Mouse (Mus musculus): ENCODE measurements around the gene Lamb3. TPM values are rescaled to one million over a fixed set of nuclear protein-coding genes. Genes with fewer than 3 reads are reported as not detected.
A peak's percentile ranks its signal among the peaks of the same experiment; 100 is the strongest.

Gene Lamb3
- polyA plus RNA-seq, 1 experiment from 2014 or later: 54.5 TPM

DNA sequence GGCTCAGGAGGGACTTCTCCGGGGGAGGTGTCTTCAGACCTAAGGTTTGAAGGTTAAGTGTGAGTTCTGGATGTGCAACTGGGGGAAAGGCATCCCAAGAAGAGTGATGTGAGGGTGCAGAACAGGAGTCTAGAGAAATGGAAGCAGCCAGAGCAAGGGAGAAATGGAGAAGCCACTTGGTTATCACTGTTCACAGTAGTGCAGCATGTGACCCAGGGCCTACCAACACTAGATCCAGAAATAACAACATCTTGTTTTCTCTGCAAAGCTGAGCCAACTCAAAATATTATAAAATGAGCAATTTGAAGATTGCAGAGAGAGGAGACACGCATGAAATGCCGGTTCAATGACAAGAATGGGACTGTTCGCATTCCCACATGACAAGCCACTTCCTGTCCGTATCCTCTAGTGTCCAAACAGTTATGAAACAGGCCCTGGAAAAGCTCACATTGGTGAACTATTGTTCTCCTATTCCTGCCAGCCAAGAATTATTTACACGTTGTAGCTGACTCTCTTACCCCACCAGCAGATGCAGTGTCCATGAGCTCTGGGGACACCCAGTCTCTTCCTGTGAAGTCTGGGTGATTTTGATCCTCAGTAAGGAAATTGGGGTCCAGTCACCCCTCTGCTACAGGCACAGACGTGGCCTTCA, 54.5 kb downstream of the Lamb3 start:
- Histone ChIP-seq H3K4me2 (ENCODE audit: low read depth, low read length) (no peak overlapping the region), H3K4me3 (ENCODE audit: low read length) (no peak overlapping the region), H3K27ac (ENCODE audit: low read length) (peak overlapping the region; percentile 93), H3K9me3 (ENCODE audit: control insufficient read depth, low read length) (no peaks in the 10 kb centered on the region), H3K9ac (ENCODE audit: low read length) (no peak overlapping the region), H3K27me3 (ENCODE audit: control insufficient read depth, insufficient read depth, low read depth, low read length) (no peaks in the 10 kb centered on the region), H3K4me1 (replicated peaks; ENCODE audit: control insufficient read depth, insufficient read depth, low read length) (peaks cover 18% of the 10 kb centered on the region), H3K36me3 (ENCODE audit: control insufficient read depth, insufficient read depth, low read length) (no peaks in the 10 kb centered on the region)
- peak; percentile 94 for ATAC-seq (ENCODE audit: low read depth)
- 35% methylated on average over 7 of the region's 7 CpGs for WGBS

DNA sequence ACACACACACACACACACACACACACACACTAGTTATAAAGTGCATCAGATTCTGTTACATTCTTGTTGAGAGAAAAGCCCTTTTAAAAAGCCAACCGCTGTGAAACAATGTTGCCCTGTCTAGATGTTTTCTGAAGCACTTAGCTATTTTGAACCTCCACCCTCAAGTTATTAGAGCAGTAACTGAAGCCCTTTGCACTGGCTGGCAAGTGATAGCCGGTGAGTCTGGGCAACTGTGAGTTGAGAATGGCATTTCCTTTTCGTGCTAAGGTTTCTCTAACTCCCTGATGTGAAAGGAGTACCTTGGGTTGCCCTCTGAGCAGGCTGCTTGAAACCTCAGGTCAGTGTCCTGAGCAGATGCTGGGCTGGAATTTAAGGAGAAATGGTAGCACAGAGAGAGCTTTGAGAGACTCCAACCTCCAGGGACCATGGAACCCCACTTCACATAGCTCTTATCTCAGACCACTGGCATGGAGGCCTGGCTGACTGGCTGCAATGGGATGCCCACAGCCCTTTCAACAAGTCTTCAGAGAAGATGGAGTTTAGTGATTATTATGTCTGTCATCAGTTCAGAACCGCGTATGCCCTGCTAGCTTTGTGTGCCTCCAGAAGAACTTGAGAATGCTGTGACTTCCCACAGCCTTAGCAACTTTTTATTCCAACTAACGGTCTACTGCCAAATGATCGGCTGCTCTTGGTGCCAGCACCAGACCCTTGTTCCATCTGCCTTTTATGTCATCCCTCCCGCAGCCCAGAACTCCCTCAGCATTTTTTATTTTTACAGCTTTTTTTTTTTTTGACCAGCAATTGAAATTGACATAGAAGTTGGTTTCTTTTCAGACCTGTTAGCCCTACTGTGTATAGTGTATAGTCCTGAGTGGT, 55.8 kb downstream of the Lamb3 start:
- Histone ChIP-seq H3K4me1 (replicated peaks; ENCODE audit: control insufficient read depth, insufficient read depth, low read length) (peaks cover 18% of the 10 kb centered on the region), H3K4me2 (ENCODE audit: low read depth, low read length) (peak overlapping the region; percentile 10; the same call in 1 of the 2 replicates), H3K4me3 (ENCODE audit: low read length) (peak overlapping the region; percentile 1; the same call in 1 of the 2 replicates), H3K27ac (ENCODE audit: low read length) (peak overlapping the region; percentile 93), H3K9ac (ENCODE audit: low read length) (no peak overlapping the region), H3K36me3 (ENCODE audit: control insufficient read depth, insufficient read depth, low read length) (no peaks in the 10 kb centered on the region), H3K9me3 (ENCODE audit: control insufficient read depth, low read length) (no peaks in the 10 kb centered on the region), H3K27me3 (ENCODE audit: control insufficient read depth, insufficient read depth, low read depth, low read length) (no peaks in the 10 kb centered on the region)
- 69% methylated on average over 8 of the region's 8 CpGs for WGBS
- no peak for ATAC-seq (ENCODE audit: low read depth)

DNA sequence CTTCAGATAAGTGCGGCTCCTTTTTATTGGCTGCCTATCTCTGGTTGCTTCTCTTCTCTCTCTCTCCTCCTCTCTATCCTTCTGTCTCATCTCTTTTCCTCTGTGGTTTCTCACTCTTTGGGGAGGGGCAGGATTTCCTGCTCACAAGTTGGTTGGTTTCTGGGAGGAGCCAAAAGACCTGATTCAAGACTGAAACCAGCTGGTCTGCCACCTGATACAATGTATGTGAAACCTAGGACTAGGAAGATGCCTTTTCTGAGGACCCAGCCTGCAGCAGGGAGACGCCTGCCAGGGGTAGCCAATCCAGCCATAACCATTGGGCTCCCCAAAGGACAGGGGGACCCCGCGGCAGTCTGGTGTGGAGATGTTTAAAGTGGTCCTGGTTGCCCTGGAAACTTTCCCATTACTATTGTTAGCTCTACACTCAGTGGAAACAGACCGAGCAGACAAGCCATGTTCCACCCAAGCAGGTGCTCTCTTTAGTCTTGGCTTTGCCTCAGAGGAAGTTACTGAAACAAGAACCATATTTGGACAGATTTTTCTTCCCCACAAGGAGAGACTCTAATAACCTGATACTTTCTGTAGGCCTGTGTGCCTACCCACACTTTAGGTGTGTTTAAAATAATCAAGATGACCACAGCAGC, 56.6 kb downstream of the Lamb3 start, which contains the start of gene Hsd11b1:
Gene Hsd11b1, minus strand, starts transcription at position 121 of the 644 bp plus-strand sequence.
- peaks cover 18% of the 10 kb centered on the region for H3K4me1 ChIP-seq (replicated peaks; ENCODE audit: control insufficient read depth, insufficient read depth, low read length)
- peak within 1 kb of the TSS; percentile 93 for H3K27ac ChIP-seq (ENCODE audit: low read length)
- ATAC-seq (ENCODE audit: low read depth): no peak
- no peaks in the 10 kb centered on the region for H3K36me3 ChIP-seq (ENCODE audit: control insufficient read depth, insufficient read depth, low read length)
- H3K27me3 ChIP-seq (ENCODE audit: control insufficient read depth, insufficient read depth, low read depth, low read length): no peaks in the 10 kb centered on the region
- peak within 1 kb of the TSS; percentile 10; the same call in 1 of the 2 replicates for H3K4me2 ChIP-seq (ENCODE audit: low read depth, low read length)
- WGBS: 49% methylated on average over 5 of the region's 5 CpGs
- no peaks in the 10 kb centered on the region for H3K9me3 ChIP-seq (ENCODE audit: control insufficient read depth, low read length)
- peak within 1 kb of the TSS; percentile 1; the same call in 1 of the 2 replicates for H3K4me3 ChIP-seq (ENCODE audit: low read length)
- H3K9ac ChIP-seq (ENCODE audit: low read length): no peak within 1 kb of the TSS

DNA sequence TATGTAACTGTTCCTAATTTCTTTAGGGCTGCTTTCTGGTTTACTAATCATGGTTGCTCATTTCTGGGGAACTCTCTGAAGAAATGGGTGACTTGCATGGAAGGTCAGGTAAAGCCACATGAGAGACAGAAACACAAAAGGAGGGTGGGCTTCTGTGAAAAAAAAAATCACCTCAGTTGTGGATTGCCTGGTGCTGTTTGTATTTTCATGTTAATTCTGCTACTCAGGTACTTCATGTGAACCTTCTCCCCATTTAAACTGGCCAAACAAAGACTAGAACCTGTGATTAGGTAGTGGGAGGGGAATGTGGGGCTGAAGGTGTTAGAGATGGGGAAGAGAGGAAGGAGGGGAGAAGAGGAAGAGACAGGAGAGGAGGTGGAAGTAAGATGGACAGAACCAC, 58.2 kb downstream of the Lamb3 start:
- Histone ChIP-seq H3K27me3 (ENCODE audit: control insufficient read depth, insufficient read depth, low read depth, low read length) (no peaks in the 10 kb centered on the region), H3K4me3 (ENCODE audit: low read length) (no peak overlapping the region), H3K9ac (ENCODE audit: low read length) (no peak overlapping the region), H3K4me2 (ENCODE audit: low read depth, low read length) (no peak overlapping the region), H3K36me3 (ENCODE audit: control insufficient read depth, insufficient read depth, low read length) (no peaks in the 10 kb centered on the region), H3K27ac (ENCODE audit: low read length) (no peak overlapping the region), H3K9me3 (ENCODE audit: control insufficient read depth, low read length) (no peaks in the 10 kb centered on the region), H3K4me1 (replicated peaks; ENCODE audit: control insufficient read depth, insufficient read depth, low read length) (peaks cover 18% of the 10 kb centered on the region)
- ATAC-seq (ENCODE audit: low read depth): no peak

DNA sequence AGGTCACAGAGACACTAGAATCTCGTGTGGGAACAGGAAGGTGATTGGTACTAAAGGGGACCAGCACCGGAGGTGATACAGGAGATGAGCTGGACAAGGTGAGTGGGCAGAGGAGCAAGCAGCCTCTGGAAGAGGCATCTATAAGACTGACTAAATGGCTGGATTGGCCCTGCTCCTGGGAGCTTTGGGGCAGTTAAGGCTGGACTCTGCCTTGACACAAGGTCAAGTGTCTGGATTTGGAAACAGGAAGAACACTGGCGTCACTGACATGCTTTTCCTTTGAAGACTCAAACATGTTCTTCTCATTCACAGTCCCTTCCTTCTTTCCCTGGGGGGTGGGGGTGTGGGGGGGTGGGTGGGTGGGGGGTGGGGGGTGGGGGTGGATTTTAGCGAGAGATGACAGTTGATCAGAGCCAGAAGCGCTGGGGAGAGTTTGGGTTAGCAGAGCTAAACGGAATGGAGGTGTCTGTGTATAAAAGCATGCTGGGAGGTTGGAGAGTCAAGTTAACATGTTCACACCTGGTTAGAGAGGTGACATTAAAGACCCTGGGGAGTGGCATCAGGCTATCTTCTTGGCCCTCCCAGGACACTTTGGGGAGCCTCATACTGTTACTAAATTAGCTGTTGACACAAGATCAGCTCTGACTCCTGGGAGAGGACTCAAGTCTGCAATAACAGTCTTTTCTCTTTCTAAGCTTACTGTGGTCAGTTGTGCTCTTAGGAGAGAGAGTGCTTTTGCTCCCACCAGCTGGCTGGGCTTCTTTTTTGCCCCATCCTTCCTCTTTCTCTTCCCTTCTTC, 63.7 kb downstream of the Lamb3 start:
- H3K4me1 ChIP-seq (replicated peaks; ENCODE audit: control insufficient read depth, insufficient read depth, low read length): peaks cover 3% of the 10 kb centered on the region; the same call in 1 of the 2 replicates
- peak overlapping the region; percentile 66 for H3K4me2 ChIP-seq (ENCODE audit: low read depth, low read length)
- peak overlapping the region; percentile 62 for H3K4me3 ChIP-seq (ENCODE audit: low read length)
- H3K36me3 ChIP-seq (ENCODE audit: control insufficient read depth, insufficient read depth, low read length): no peaks in the 10 kb centered on the region
- no peaks in the 10 kb centered on the region for H3K27me3 ChIP-seq (ENCODE audit: control insufficient read depth, insufficient read depth, low read depth, low read length)
- no peaks in the 10 kb centered on the region for H3K9me3 ChIP-seq (ENCODE audit: control insufficient read depth, low read length)
- peak overlapping the region; percentile 89 for H3K9ac ChIP-seq (ENCODE audit: low read length)
- H3K27ac ChIP-seq (ENCODE audit: low read length): peak overlapping the region; percentile 97
- no peak for ATAC-seq (ENCODE audit: low read depth)
- 32% methylated on average over 6 of the region's 6 CpGs for WGBS

DNA sequence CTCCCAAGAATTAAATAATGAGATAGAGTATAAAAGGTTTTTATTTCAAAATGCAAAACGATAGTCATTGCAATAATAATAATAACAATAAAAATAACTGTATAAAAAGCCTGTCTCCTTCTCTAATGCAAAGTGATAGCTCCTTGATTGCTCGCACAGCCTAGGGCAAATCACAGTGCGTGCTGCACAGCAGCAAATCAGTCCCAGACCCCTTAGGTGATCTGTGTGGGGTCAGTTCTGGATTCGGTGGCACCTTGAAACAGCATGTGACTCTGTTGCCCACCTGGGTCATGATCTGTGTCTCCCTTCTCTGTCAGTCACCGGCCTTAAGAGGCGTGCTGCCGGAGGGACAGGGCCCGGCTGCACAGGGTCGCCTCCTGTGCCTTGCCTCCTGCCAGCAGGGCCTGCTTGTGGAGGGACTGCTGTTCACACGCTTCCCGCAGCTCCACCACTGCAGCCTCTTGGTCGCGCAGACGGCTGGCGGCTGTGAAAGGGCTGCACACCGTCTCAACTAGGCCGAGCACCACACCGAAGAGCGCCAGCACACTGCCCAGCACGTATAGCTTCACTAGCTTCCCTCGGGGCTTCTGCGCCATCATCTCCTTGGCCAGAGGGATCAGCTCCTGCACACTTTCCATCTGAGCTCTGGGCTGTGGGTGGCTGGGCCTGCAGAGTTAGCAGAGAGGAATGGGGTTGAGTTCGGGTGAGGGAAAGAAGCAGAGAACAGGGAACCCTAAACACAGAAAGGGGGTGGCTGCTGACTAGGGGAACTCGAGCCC, 64.8 kb downstream of the Lamb3 start:
- Histone ChIP-seq H3K4me1 (replicated peaks; ENCODE audit: control insufficient read depth, insufficient read depth, low read length) (peaks cover 3% of the 10 kb centered on the region; the same call in 1 of the 2 replicates), H3K4me2 (ENCODE audit: low read depth, low read length) (peak overlapping the region; percentile 66), H3K9ac (ENCODE audit: low read length) (peak overlapping the region; percentile 89), H3K27me3 (ENCODE audit: control insufficient read depth, insufficient read depth, low read depth, low read length) (no peaks in the 10 kb centered on the region), H3K4me3 (ENCODE audit: low read length) (peak overlapping the region; percentile 62), H3K36me3 (ENCODE audit: control insufficient read depth, insufficient read depth, low read length) (no peaks in the 10 kb centered on the region), H3K27ac (ENCODE audit: low read length) (peak overlapping the region; percentile 97), H3K9me3 (ENCODE audit: control insufficient read depth, low read length) (no peaks in the 10 kb centered on the region)
- ATAC-seq (ENCODE audit: low read depth): peak; percentile 52
- WGBS: 16% methylated on average over 24 of the region's 24 CpGs

DNA sequence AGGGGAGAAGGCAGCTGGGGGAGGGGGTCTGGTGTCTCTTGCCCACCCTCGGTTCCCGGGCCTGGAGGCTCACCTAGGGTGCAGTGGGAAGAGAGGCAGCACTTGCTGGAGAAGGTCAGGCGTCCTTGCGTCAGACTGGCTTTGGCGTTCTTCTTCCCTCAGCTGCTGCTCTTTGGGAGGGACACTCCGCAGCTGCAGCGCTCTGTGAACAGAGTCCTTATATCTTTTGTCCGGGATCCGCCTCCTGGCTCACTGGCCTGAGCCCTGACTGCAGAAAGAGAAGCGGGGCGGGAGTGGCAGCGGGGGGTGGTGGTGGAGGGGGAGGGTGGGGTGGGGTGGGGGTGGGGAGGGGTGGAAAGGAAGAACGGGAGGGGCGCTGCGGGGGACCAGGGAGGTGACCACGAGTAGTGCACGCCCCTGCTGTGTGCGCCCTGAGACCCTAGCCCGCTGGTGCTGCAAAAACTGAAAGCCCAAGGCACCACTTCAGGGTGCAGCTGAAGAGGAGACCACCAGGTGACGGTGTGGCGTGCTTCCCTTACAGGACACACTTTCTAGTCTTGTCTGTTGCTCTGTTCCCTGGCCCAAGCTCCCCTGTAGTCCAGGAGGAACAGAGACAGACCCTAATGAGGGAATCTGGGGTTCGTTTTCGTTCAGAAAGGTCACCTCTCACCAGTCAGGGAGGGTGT, 65.6 kb downstream of the Lamb3 start, which contains the start of gene G0s2:
Gene G0s2, minus strand, starts transcription at position 302 of the 686 bp plus-strand sequence.
- H3K4me1 ChIP-seq (replicated peaks; ENCODE audit: control insufficient read depth, insufficient read depth, low read length): peaks cover 3% of the 10 kb centered on the region; the same call in 1 of the 2 replicates
- 2% methylated on average over 21 of the region's 23 CpGs for WGBS
- no peaks in the 10 kb centered on the region for H3K36me3 ChIP-seq (ENCODE audit: control insufficient read depth, insufficient read depth, low read length)
- no peaks in the 10 kb centered on the region for H3K27me3 ChIP-seq (ENCODE audit: control insufficient read depth, insufficient read depth, low read depth, low read length)
- ATAC-seq (ENCODE audit: low read depth): peak; percentile 94
- peak within 1 kb of the TSS; percentile 62 for H3K4me3 ChIP-seq (ENCODE audit: low read length)
- H3K9me3 ChIP-seq (ENCODE audit: control insufficient read depth, low read length): no peaks in the 10 kb centered on the region
- peak within 1 kb of the TSS; percentile 89 for H3K9ac ChIP-seq (ENCODE audit: low read length)
- H3K27ac ChIP-seq (ENCODE audit: low read length): peak within 1 kb of the TSS; percentile 97
- peak within 1 kb of the TSS; percentile 66 for H3K4me2 ChIP-seq (ENCODE audit: low read depth, low read length)
